Mouse (Mus musculus): ENCODE results near the gene Fosb. TPM values are rescaled to one million over a fixed set of nuclear protein-coding genes. Genes with fewer than 3 reads are reported as not detected.

The Fosb gene
- total RNA-seq, 2 experiments from 2014 or later: 0.80 to 1.7 TPM

DNA sequence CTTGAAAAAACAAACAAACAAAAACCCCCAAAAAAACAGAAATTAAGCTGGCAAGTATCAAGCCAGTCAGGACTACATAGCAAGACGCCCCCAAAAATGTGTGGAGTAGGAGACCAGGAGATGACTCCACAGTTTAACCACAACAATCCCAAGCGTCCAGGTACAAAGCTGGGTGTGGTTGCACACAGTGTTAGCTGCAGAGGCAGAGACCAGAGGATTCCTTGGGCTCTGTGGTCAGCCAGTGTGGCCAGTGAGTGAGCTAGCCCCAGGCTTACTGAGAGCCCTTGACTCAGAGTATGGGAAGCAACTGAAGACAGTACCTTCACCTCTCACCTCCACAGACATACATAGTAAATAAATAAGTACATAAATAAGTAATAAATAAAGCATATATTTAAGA lies 22.1 kb upstream of the Fosb start:
- no peak for DNase-seq

DNA sequence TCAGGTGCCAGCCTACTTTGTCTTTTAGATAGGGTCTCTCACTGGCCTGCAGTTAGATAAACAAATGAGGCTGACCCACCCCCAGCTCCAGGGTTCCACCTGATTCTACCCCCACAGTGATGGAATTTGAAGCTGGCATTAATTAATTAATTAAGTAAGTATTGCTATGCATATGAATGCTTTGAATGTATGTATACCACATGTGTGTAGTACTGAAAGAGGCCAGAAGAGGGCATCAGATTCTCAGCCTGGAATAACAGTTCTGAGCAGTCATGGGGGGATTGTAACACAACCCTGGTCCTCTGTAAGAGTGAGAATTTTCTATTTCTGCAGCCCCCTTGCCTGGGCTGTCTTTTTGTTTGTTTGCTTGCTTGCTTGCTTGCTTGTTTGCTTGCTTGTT lies 18.6 kb upstream of the Fosb start:
- DNase-seq: no peak

DNA sequence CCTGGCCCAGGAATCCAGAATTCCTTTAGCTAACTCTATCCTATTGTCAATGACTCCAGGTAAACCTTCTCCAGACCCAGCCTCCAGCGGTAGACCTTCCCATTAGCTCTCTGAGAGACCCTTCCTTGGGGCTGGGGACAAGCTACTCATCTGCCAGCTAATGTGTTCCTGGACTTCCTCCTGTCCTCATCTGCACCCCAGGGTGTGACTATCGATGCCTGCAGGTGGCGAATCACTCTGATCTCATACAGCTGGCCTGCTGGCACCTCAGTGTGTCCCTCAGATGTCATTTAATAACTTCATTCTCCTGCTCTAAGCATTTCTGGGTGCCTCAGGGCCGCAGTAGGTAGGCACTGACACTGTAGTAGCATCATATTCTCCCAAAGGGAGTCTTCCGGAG lies 17.9 kb upstream of the Fosb start:
- no peak for DNase-seq

DNA sequence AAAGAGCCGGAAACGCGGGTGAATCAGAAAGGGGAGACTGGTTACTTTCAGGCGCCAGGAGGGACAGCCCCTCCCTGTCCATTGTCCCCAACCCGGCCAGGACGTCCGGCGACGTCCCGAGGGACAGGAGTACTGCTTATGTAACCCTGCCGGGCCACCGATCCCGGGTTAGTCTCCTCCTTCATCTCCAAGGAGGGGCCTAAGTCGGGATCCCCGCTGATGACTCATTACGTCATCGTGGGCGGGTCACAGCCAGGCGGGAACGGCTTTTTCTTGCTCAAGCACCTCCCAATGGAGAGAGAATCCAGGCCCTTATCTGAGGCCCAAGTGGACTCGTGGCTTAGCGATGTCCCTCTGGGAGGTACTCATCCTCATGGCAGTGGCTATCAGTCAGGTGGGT lies 17.3 kb upstream of the Fosb start:
- peak; percentile 82 for DNase-seq

DNA sequence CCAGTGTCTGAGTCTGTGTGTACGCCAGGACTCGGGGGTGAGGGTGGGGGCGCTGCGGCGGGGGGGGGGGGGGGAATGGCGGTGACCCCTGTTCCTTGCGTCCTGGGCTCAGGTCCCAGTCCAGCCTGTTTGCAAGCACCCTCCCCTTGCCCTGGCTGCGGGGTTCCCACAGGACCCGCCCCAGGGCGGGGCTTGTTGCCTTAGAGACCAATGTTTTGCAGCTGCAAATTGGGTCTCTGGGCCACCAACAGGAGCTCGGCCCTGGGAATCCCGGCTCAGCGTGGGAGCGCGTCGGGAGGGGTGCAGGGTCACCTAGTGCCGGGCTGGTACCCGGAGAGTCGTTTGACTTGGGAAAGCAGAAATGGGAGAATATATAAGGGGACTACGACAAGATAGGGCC lies 16.5 kb upstream of the Fosb start:
- peak; percentile 87 for DNase-seq

DNA sequence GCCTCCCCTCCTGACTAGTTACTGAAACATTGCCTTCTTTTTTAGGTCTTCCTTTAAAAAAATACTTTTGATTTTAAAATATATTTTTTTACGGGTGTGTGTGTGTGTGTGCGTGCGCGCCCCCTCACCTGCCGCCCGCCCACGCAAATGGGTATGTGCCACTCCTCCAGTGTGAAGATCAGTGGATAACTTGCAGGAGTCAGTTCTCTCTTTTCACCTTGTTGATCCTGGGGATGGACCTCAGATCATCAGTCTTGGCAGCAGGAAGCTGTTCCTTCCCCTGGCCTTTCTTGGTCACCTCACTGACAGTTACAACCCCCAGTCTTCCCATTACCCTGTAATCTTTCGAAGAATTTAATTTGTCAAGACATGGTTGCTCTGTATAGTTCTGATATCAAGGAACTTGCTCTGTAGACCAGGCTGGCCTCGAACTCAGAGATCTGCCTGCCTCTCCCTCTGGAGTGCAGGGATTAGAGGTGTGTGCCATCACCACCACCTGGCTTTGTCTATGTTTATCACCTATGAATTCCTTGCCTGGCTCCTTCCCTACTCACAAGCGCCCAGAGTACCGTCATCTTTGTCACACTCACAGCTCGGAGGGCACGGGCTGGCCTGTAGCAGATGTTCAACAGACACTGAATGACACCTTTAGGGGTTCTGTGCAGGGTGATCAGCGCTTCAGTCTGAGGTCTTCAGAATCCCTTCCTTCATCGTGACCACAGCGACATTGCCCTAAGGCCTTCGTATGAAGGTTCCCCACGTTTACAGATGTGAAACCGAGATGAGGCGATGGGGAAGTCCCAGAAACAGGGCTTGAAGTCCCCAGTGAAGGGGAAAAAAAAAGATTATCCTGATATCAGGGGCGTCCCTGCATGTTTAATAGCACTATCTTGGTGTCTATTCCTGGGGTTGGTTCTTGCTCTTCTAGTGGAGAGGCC lies 15.7 kb upstream of the Fosb start:
- no peak for DNase-seq

DNA sequence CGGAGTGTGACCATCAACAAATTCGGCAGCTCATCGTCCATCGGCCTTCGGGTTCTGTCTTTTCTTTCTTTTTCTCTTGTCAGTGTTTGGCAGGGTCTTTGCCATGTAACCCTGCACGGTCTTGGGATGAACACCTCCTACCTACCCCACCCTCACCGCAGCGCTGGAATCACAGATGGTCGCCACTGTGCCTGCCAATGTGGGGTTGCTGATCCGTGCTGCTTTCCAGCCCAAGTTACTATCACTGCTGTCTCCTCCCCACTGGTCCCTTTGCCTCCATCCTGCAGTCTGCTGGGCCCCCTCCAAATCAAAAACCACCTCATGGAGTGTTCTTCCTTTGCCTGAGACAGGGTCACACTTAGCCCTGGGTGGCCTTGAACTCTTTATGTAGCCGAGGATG lies 14.4 kb upstream of the Fosb start:
- DNase-seq: no peak

DNA sequence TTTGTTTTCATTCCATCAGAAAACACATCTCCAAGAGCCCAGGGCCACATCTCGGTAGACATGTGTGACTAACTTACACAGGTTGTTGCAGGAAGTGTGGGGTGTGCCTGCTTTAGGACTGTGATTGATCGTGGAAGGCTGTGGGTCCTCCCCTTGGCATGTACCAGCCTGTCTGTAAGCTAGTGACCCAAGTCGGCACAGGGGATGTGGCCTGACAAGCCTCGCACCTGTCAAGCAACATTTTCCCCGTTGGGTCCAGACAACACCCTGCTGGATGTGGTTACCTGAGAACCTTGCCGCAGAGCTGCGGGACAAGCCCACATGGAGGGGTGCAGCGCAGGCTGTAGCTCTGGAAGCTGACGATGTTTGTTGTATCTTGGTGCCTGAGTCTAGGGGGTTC lies 12.6 kb upstream of the Fosb start:
- DNase-seq: no peak

DNA sequence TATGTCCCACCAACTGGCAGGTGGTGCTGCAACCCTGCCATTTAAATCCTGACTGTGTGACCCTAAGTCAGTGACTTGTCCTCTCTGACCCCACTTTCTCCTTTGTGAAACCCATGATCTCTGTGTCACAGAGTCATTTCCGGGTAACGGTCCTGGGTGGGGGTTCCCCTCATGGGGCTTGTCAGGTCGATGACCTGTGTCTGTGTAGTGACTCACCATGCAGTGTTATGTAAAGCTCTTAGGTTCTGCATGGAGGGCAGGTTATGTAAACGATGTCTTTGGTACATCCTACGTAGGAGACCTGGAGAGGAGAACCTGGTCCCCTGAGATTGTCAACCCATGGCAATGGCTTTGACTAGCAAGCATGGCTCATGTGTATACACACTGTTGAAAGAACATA lies 11.6 kb upstream of the Fosb start:
- no peak for DNase-seq

DNA sequence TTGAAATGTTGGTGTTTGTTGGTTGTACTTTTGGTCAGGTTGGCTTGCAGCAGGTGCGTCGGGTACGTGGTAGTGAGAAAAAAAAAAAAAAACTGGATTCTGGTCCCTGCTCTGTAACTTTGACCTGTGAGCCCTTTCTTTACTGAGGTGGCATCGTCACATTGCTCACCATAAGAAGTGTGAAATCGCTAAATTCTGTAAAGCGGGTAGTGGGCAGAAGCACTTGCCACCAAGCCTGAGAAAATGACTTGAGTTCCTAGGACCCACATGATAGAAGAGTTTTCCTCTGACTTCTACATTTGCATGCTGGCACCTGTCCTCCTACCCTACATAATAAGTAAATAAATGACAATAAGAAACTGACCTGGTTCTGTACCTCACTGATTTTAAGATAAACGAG lies 10.8 kb upstream of the Fosb start:
- DNase-seq: no peak

DNA sequence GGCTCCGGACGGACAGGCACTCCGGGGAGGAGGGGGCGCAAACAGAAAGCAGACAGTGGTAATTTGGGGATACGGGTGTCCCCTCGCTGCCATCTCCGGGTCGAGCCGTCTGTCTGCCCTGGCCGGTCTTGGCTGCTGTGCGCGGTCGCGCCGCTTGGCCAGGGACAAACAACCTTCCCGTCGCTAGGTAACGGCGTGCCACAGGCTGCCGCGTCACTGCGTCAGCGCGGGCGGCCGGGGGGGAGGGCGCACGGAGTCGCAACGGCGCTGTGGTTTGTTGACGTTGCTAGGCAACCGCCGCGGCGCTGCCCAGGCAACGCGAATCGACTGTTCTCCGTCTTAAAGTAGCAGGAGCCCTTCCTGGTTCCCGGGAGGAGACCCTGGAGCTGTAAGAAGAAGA lies 10.1 kb upstream of the Fosb start:
- DNase-seq: peak; percentile 96

DNA sequence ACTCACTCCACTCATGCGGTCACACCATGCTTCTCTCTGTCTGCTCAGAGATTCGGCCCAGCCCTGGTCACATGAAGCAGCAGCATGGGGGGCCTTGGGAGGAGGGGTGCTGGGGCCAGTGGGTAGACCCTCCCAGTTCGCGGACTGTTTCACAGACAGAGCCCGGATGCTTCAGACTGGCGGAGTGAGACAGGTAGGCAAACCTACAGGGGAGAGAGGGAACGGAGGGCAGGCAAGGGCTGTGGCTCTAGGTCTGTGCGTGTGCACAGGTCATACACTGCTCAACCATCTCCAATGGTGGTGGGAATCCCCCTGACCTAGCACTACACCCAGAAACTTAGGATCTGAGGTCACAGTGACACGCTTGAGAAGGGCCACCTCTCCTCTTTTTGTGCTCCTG lies 9.6 kb upstream of the Fosb start:
- no peak for DNase-seq

DNA sequence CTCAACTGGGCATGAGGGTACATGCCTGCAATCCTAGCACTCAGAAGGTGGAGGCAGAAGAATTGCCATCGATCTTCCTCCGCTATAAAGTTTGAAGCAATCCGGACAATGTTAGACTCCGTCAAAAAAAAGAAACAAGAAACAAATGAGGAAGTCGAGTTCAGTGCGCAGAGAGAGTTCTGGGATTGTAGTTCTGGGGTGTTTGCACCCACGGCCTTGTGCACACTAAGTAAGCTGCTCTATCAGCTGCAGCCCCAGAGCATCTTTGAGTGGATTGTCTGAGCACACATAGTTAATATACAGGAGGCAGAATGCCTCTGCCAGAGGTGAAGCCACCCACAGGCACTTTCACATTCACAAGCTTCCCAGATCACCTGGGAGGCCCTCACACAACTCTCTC lies 8.8 kb upstream of the Fosb start:
- DNase-seq: no peak

DNA sequence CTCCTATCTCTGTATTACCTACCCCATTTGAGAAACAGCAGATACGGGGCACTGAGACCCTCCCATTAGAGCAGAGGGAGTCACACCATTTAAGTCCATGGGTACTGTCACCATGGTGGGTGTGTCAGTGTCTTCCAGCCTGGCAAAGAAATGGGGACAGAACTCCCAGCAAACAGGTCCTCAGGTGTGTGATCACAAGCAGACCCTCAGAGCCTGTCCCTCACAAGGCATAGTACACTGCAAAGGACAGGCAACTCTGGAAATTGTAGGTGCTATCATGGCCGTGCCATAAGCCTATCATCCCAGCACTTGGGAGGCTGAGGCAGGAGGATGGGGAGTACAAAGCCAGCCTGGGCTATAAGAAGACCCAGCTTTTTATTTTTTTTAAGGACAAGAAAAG lies 8.3 kb upstream of the Fosb start:
- DNase-seq: no peak

DNA sequence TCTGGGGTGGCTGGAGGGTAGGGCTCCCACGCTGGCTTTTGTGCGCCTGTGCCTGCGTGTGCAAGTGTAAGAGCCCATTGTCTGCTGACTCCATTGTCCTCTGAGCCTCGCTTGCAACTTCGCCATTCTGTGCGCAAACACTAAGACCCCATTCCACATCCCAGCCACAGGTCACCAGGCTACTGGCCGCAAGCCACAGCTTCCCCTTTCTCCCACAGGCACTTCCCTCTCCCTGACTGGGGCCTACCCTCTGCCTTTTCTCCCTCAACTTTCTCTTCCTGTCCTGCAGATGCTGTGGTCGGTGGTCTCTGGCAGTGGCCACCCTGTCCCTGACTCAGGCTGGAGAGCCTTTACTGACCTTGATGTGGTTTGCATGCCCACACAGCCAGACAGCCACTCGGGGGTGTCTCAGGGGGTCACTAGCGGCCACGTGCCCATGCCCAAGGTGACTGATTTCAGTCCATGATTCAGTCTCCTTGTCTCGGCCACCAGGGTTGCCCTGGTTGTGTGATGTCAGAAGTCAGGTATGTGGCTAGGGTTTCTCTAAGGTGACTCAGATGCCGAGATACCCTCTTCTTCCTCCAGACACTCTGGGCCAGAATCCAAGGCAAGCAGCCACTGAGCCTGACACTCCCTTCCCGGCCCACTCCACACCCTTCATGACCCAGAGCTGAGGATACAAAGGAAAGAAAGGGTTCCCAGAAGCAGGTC lies 6.8 kb upstream of the Fosb start:
- no peak for DNase-seq

DNA sequence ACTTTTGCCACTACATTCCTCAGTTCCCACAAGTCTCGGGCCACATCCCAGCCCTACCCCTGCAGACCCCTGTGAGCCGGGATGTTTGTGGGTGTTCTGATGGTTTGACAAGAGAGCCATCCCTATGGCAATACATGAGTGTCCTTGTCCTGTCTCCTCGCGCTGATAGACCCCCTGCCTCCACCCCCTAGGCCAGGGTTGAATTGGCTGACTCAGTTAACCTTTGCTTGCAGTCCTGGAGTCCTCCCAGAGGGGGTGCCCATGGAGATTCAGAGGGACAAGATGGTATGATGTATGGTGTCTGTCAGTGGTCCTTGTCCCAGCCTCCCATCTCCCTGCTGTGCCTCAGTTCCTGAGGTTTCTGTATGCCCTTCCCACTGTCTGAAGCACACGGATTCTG lies 4.2 kb upstream of the Fosb start:
- no peak for DNase-seq

DNA sequence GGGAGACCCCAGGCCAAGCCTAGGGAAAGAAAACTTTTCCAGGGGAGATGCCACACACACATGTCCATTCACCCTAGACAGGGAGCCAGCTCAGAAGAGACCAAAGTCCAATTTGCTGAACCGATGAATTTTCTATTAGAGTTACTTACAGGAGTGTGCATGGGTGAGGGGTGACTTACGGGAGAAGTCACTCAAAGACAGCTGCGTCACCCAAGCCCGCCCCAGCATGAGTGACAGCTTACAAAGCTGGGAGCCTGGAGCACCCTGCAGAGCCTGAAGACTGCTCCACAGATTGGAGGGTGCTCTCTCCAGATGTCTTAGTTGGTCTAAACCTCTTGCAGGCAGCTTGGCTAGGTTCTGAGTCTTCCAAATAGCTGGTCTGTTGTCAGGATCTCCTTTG lies 2.1 kb upstream of the Fosb start:
- DNase-seq: no peak

DNA sequence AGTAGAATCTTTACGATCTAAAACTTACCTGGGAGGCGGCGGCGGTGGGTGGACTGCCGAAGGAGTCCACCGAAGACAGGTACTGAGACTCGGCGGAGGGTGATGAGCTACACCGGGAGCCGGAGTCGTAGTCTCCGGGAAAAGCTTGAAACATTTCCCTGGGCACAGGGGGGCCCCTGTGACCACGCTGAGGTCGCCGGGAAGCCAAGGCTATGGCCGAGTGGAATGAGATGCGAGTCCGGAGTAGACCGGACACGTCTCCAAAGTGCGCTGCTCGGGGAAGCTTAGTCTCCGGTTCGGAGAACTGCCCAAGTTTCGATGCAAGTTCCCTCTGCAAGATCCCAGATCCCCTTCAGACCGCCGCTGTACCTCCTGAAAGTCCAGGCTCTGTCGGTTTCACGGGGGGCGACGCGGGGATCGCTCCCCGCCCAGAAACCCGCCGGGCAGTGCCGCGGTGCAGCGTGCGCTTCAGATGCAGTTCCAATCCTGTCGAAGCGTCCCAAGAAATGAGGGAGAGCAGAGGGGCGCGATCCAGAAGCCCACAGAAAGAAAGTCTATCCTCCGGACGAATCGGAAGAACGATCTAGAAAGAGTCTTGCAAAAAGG lies 470 bp downstream of the Fosb start:
- no peak for DNase-seq

DNA sequence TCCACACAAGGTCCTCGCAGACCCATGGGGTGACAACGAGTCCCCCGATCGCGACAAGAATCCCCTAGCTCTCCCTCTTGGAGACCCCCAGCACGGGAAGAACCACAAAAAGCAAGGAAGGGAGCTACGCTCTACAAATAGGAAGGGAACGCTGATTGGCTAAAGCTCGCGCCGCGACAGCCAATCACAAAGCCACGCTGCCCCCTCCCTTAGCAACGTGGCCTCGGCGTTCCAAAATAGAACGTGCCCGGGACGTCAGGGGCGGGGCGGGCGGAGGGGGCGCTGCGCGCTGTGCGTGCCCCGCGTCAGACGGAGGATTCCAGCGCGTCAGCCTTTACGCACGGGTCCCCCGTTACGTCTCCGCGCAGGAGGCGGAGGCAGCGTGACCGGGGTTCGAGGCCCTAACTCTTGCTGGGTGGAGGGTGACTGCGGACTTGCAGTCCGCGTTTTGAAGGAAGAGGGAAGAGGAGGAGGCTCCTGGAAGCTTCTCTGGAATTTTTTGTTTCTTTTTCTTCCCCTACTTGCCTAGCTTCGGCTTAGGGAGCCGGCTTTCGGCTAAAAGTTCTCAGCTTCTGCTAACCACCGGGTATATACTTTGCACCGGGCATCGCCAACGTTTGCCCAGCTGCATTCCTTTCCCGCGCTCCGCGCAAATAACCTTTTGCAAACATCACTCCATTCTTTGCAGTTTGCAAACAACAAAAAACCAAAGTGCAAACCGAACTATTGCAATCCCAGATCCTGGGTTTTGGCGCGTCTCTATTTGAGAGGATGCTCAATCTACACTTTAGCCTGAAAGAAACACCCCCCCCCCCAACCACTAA lies 1.2 kb downstream of the Fosb start:
- DNase-seq: peak; percentile 94

DNA sequence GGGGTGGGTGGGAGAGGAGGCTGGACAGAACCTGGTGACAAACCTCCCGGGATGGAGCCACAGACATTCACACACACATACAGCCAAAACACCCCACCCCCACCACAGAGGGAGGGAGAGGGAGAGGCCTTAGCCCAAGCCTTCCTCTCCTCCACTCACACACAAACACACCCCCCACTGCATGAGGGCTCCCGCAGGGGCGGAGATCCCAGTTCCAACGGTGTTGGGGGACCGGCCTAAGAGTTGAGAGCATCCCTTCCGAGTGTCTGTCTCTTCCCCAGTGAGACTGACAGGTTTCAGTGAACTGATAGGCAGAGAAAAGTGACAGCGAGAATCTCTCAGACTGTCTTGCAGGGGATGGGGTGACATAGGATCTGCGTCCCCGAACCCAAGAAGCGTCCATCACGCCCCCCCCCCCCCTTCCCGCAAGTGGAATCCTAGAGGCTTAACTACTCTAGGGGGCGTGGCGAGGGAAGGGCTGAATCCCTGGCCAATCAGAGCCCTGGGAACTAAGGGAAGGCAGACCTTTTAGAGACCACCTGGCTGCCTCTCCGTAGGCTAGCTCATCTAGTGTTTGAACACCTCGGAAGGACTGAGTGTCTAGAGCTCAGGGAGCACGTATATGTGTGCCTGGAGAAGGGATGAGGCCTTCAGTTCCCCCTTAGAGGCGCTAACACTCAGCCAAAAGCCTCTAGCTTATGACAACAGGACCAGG lies 2.0 kb downstream of the Fosb start:
- DNase-seq: peak; percentile 67

DNA sequence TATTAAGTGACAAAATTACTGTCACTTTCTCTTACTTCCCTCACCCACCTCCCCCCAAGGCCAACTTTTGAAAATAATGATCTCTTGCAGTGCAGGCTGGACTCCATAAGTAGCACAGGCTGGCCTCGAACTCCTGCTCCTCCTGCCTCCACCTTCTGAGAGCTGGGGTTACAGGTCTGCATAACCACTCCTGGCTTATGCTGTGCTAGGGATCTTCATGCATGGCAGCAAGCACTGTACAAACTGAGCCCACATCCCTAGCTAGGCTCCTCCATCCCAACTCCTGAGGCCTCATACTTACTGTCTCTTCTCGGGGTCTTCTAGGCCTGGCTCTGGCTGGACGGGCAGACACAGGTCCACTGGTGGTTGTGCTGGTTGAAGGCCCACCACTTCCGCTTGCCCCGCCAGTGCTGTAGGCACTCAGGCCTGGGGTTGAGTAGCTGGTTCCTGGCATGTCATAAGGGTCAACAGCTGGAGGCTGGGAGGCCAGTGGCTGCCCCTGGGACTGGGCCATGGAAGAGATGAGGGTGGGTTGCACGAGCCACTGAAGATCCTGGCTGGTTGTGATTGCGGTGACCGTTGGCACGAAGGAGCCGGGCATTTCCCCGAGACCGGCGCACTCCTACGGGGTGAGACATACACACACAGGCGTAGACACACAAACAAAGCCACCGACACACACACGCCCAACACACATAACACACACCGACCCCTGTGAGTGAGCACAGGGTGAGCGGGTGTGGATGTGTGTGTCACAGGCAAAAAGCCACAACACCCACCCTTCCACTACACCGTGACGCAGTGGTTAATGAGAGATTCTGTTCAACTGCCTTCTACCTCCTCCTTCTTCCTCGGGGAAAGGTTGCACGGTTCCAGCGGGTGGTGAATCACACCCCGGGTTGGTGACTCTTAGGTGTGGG lies 2.8 kb downstream of the Fosb start:
- no peak for DNase-seq
